Mouse (Mus musculus): ENCODE data around the gene Dcbld2.

Gene Dcbld2

GRCm38 (mm10) chr16:58408062-58408486 lies at the start of gene Dcbld2:
TSS of gene Dcbld2 (plus strand) at chr16:58408443.
- DNase-seq (ENCODE audit: low read depth, low spot score): peak; percentile 99

- DNase-seq (ENCODE audit: low read depth, low spot score): no peak
These were observed 31.1 kb upstream of the Dcbld2 start for GRCm38 (mm10) chr16:58377170-58377569.

- DNase-seq (ENCODE audit: low read depth, low spot score): no peak
These were observed 30.3 kb upstream of the Dcbld2 start for GRCm38 (mm10) chr16:58377756-58378503.

- DNase-seq (ENCODE audit: low read depth, low spot score): no peak
These were observed 21.9 kb upstream of the Dcbld2 start for GRCm38 (mm10) chr16:58386241-58386757.

DNA sequence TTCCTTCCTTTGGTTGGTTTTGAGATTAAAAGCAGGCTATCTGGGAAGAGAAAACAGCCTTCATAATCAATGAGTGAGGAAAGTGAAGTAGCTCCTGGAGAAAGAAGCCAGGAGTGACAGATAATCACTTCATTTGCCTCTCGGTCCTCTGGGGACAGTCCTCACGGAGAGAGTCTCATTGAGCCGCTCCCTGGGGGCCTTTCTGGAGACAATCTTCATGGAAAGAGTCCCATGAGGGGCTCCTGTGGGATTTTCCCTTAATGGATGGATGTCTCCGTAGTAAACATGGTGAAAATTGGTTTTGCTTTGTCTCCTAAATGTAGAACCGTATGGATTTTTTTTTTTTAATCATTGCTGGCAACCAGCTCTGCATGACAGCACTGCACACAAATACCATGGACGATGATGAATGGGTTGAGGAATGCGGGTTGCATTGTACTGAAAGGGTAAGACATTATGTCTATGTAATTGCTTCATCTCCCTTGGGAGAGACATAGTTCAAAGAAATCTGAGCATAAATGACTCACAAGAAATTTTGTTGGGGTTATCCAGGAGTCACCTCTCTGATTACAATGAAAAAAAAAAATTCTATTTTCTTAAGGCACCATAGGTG lies 19.0 kb upstream of the Dcbld2 start:
- DNase-seq (ENCODE audit: low read depth, low spot score): no peak

DNA sequence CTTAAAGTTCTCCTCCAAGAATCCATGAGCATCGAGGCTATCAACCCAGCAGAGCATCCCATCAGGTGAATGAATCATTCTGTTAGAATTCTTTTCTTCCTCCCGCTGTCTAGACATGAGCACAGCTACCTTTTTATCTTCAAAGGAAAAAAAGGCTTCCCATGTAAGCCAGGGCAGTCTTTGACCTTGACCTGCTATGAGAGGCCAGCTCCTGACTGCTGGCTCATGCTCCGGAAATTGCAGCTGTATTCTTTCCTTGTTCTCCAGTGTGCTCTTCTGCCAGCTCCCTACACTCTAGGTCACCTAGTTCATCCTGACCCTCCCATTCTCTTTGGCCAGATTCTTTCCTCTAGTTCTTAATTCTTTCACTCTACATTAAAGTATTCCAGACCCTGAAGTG lies 15.2 kb upstream of the Dcbld2 start:
- no peak for DNase-seq (ENCODE audit: low read depth, low spot score)

DNA sequence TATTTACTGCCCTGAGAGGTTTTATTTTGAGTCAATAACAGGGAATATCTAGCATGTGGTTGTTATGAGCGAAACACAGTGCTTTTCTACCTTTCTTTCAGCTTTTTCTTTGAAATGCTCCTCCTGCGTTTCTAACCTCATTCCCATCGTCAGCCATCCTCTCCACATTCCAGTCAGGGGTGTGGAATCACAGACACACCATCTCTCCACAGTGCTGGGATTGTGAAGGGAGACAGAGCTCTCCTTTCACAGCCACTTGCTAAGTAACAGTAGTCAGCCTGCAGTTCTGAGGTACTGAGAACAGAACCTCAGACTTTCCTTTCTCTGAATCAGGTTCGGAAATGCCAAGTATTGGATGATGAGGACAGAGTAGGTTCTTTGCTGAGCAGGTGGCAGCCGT lies 14.1 kb upstream of the Dcbld2 start:
- no peak for DNase-seq (ENCODE audit: low read depth, low spot score)

DNA sequence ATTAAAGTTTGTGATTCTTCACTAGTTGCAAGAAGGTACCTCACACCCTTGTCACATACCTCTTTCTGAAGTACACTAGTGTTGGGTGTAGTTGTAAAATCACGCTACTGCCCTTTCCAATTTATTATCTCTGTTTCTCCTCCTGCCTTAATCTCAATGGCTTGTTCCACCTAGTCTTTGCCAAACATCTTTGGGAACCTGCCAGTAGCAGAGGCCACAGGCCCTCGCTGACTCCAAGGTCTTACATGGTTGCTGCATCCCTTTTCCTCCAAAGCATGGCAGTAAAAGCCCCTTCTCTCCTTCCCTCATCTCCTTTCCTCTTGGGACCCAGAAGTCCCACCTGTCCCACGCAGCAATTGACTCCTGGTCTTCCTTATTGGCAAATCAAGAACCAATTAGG lies 9.6 kb upstream of the Dcbld2 start:
- no peak for DNase-seq (ENCODE audit: low read depth, low spot score)

GRCm38 (mm10) chr16:58401079-58401478 lies 7.2 kb upstream of the Dcbld2 start:
- no peak for DNase-seq (ENCODE audit: low read depth, low spot score)

GRCm38 (mm10) chr16:58404665-58405064 lies 3.6 kb upstream of the Dcbld2 start:
- no peak for DNase-seq (ENCODE audit: low read depth, low spot score)

DNA sequence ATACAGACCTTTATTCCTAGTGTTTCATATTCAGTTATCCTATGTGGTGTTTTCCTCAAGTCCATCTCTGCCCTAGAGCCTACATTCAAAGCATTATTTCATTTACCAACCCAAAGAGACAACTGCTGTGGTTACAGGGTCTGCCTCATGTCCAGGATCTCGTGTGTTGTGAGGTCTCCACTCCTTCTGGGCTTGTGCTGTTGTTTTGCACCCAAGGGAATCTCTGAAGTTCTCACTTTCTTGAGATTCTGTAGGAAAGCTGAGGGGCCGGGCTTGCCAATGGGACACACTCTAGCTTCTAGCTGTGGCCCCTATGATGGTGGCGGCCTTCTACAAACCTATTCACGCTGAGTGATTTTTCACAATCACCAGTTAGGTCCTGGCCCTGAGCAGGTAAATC lies 3.0 kb upstream of the Dcbld2 start:
- DNase-seq (ENCODE audit: low read depth, low spot score): no peak

DNA sequence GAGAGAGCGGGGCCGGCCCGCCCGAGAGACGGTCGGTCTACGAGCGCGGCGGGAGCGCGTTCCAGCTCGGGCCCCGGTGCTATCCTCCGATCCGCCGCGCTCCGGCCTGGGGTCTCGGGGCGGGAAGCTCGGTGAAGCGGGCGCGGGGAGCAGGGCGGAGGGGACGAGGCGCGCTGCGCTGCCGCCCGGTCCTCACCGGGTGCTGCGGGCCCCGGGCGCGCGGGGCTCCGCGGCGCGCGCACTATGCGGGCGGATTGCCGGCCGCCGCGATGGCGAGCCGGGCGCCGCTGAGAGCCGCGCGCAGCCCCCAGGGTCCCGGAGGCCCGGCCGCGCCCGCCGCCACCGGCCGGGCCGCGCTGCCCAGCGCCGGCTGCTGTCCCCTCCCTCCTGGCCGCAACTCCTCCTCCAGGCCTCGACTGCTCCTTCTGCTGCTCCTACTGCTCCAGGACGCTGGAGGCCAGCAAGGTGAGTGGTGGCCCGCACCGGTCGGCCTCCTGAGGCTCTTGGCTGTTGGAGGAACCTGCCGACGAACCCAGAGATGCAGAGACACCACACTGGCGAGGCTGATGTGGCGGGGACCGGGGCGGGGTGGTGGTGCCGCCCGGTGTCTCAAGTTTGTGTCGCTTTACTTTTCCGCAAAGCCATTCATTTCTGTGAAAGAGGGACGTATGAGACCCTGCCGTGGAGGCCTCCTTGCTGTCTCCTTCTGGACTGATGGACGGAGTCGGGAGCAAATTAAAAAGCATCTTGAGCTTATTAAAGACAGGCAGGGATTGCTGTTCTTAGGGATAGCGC lies 441 bp downstream of the Dcbld2 start:
- DNase-seq (ENCODE audit: low read depth, low spot score): no peak

DNA sequence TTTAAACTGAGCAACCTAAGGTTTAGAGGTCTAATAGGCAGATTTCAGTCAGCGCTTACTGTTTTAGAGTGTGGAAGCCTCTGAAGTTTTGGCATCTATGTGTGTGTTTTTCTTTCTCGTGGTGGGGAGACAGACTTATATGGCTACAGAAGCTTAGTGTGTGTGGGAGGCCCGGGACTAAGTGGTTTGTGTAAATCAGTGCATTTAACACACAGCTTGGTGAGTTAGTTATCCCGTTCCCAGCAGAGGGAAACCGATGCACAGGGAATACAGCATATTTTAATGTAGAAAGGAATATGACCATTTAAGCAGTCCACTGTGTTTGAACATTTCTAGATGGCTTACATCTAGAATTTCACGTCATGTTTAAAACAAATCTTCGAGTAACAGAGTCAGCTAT lies 1.6 kb downstream of the Dcbld2 start:
- no peak for DNase-seq (ENCODE audit: low read depth, low spot score)

DNA sequence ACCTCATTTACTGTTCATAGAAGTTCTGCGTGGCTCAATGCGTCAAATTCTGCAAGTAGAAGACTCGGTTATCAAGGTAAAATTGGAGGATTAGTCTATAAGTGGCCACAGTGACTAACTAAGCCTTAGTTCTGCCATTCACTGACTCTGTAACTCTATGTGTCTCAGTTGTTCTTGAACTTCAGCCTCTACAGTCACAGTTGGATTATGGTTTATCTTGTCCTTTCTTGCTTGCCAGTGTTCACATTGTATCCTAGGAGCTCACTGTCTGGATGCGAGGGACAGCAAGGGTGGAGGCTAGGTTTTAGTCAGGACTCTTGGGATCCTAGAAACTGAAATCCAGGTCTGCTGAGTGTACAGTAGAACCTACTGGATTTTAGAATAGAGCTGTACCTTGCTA lies 6.6 kb downstream of the Dcbld2 start:
- DNase-seq (ENCODE audit: low read depth, low spot score): no peak

DNA sequence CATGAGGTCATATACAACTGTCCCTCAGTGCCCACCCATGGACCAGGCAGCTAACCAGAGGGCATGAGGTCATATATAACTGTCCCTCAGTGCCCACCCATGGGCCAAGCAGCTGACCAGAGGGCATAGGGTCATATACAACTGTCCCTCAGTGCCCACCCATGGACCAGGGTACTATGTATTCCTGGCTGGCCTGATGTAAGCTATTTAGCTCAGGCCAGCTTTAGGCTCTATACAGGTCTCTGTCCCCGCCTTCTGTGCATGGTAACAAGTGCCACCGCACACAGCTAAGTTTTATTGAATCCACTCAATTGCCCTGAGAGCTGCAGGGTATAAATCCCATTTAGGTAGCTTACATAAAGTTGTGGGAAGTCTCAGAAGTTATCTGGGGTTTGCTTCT lies 7.3 kb downstream of the Dcbld2 start:
- DNase-seq (ENCODE audit: low read depth, low spot score): no peak

- DNase-seq (ENCODE audit: low read depth, low spot score): no peak
These were observed 13.6 kb downstream of the Dcbld2 start for GRCm38 (mm10) chr16:58421696-58422354.

- no peak for DNase-seq (ENCODE audit: low read depth, low spot score)
These were observed 22.0 kb downstream of the Dcbld2 start for GRCm38 (mm10) chr16:58430246-58430645.

DNA sequence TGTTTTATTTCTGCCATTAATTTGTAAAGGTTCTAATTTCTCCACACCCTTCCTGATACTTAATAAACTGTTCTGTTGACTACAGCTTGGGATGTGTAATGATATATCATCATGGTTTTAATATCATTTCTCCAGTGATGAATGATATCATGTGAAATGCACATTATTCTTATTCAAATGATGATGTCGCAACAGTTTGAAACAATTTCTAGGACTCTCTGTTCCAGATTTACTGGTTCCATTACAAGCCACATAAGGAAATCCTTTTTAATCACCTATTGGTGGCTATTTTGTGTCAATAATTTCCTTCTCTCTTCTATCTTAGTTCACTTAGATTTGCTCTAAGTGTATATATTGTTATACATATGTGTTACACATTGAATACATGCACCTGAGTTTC lies 24.1 kb downstream of the Dcbld2 start:
- no peak for DNase-seq (ENCODE audit: low read depth, low spot score)

- DNase-seq (ENCODE audit: low read depth, low spot score): no peak
These were observed 36.5 kb downstream of the Dcbld2 start for GRCm38 (mm10) chr16:58444735-58445134.

DNA sequence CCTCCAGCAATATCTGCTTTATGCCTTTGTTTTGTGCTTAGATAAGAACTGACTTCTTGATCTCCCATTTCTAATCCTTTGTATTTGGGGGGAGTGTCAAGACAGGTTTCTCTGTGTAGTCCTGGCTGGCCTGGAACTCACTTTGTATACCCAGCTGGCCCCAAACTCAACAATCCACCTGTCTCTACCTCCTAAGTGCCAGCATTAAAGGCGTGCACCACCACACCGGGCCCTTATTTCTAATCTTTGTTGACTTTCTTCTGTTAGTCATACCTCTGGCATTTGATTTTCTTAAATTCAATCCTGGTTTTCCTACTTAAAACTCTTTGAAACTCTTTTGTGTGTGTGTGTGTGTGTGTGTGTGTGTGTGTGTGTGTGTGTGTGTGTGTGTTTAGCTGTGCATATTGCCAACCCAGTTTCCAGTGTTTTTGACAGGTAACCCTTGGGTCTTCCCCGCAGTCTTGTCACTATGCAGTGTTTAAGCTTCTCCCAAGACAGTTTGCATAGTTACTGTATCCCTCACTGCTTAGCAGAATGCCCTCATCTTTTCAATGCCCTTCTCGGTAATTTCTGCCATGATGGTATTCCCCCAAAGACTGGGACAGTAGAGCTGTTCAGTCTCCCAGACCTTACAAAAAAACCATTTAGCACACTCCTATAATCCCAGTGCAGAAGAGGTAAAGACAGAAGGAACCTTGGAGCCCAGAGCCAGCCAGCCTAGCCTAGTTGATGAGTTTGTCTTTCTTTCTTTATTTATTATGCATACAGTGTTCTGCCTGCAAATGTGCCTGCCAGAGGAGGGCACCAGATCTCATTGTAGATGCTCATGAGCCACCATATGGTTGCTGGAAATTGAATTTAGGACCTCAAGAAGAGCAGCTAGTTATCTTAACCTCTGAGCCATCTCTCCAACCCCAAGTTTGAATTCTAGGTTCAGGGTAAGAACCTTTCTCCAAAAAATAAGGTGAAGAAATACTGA lies 38.3 kb downstream of the Dcbld2 start:
- DNase-seq (ENCODE audit: low read depth, low spot score): no peak

- no peak for DNase-seq (ENCODE audit: low read depth, low spot score)
These were observed 40.8 kb downstream of the Dcbld2 start for GRCm38 (mm10) chr16:58449073-58449472.
